Mouse (Mus musculus): ENCODE data around the gene Psd.

Gene Psd

DNA sequence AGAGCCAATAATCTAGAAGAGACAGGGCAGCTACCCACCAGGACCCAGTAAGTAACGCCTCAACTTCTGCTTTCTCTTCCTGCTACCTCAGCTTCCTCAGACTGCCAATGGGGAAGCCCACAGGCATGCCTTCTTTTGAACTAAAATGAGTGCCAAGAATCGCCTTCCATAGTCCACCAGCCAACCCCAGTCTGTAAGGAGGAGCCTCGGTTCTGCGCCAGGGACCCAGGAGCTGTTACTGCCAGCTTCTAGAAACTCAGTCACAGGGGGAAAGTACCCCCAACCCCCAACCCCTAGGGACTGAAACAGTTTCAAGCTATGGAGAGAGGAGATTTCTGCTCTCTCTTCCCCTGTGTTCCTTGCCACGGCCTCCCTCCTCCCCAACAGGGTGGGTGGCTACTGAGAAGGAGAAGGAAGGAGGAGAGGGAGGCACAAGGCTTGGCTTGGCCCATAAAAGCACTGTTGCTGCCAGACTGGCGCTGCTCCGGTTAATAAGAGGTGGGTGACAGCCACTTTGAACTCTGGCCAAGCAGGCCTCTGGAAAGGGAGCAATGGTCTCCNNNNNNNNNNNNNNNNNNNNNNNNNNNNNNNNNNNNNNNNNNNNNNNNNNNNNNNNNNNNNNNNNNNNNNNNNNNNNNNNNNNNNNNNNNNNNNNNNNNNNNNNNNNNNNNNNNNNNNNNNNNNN lies 12.5 kb upstream of the Psd start:
- DNase-seq (ENCODE audit: low read depth, low spot score) = peak; percentile 65

DNA sequence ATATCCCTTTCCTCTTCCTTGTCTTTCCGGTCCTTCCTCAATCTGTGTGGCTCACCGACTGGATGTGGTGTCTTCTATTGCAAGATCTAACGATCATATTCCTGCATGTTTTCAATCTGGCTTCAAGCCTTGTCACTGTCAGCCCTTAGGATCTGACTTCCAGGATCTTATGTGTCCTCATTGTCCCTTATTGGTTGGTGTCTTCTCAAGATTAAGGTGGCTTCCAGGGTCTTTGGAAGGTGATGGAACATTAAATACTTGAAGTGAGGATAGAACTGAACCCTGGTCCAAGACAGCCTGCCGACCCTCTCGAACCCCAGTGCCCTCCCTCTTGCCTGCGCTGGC lies 12.0 kb upstream of the Psd start:
- no peak for DNase-seq (ENCODE audit: low read depth, low spot score)

DNA sequence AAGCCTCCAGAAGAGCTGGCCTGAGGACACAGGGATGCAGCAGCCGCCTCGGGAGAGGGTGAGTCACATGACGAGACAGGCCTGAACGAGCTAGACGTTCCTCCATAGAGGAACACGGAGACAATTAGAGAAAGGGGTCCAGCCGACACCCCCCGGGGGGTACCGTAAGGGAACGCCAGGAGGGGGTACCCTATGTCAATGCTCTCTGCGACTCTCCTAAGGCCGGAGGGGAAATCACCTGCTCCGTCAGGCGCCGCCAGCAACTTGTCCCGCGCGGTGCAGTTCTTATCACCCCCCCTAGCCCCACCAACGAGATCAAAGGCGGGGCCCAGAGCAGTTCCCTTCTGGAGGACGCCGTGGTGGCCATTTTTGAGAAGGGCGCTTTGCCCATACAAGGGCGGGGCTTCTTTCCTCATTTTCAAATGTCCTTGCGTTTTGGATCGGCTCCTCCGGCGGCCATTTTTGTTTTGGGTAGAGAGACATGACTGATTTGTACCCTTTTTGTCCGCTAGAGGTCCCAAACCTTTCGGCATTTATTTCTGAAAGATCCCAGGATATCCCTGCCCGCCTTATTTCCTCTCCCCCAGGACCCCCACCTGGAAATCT lies 11.5 kb upstream of the Psd start, which contains the start of gene Cuedc2:
Gene Cuedc2, minus strand, starts transcription at position 372 of the 606 bp plus-strand sequence.
- peak; percentile 99 for DNase-seq (ENCODE audit: low read depth, low spot score)

DNA sequence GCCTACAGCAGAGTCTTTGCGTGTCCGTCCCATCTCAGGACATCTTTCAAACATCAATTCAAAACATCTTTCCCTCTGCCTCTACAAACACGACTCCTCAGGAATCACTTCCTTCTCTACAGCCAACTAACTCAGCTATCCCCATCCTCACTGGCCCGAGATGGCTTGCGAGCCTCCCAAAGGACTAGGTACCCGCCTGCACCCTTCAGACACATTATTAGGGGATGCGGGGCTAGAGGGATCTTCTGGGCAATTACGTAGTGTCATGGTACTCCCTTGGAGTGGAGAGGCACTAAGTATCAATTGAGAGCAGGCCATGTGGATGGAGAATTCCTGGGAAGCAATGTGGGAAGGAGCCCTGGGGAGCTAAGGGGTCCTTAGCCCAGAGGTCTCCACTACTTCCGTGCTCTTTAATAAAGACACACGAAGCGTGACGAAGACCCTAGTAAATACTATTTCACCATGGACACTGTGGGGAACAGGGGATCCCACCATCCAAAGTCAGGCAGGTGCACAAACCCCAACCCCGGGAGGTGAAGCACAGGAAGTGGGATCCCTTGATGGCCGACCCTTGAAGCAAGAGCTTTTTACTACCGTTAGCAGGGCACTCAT lies 10.9 kb upstream of the Psd start:
- DNase-seq (ENCODE audit: low read depth, low spot score) = no peak

DNA sequence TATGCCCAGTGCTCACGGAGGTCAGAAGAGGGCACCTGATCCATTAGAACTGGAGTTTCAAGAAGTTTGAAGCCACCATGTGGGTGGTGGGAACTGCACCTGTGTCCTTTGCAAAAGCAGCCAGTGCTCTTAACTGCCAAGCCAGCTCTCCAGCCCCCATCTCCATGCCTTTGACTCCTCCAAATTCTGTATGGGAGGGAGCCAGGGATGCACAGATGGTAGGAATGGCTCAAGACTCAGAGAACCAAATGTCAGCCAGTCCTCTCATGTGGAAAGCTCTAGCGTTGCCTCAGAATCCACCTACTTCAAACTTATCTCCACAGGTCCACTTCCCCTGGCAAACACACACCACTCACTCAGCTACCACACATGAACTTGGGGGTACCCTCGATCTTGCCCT lies 7.0 kb upstream of the Psd start:
- peak; percentile 94 for DNase-seq (ENCODE audit: low read depth, low spot score)

DNA sequence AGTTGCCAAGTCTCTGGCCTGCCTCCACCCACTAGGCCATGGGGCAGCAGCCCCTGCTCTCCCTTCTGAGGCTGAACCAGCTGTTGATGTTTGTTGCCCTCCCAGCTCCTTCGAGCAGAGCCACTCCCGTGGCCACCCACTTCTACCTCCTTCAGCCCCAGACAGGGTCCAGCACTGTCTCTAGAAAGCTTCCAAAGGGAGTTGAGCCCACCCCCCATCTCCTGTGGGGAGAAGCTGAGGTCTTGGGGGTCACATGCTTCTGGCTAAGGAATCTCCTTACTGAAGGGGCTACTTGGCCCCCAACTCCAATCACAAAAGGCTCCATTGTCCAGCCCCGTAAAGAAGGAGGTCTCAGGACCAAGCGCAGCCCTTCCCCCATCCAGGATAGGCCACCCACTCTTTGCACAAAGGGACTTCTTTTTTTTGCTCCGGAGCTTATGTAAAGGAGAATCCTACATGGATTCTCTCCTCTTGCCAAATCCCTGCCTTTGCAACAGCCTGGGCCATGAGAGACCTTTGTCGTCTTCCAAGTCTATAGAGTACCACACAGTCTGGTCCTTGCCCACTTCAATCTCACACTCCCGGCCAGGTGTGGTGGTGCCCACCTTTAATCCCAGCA lies 5.9 kb upstream of the Psd start:
- DNase-seq (ENCODE audit: low read depth, low spot score) = peak; percentile 51

DNA sequence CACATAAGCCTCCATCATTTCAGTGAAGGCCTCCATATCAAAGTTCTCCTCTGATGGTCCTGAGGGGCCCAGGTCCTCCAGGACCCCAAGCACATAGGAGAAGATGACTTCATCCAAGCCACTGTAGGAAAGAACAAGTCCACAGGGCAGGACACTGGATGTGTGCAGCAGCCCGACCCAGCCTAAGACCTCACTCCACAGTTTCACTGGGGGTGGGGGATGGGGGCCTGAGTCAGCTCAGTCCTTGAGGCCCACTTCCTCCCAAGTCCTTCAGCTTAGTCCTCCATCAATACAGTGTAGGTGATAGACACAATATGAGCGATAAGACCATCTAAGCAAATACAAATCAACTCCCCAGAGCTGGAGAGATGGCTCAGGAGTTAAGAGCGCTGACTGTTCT lies 5.0 kb upstream of the Psd start:
- DNase-seq (ENCODE audit: low read depth, low spot score) = no peak

DNA sequence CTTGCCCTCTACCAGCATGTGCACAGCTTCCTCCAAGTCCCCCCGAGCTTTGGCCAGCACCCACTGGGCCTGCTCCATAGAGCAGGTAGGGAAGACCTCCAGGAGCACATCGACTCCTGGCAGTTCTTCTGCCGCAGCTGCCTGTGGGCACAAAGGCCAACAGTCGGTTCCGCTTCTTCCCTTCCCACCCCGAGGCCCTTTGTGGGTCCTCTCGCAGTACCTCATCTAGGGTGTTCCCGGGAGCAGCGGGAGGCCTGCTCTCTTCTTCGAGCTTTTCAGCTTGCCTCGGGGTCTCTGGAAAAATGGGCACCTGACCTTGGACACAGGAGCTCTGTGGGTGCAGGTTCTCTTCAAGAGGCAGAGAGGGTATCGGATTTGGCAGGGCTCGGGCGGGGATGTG lies 4.4 kb upstream of the Psd start:
- DNase-seq (ENCODE audit: low read depth, low spot score) = no peak

DNA sequence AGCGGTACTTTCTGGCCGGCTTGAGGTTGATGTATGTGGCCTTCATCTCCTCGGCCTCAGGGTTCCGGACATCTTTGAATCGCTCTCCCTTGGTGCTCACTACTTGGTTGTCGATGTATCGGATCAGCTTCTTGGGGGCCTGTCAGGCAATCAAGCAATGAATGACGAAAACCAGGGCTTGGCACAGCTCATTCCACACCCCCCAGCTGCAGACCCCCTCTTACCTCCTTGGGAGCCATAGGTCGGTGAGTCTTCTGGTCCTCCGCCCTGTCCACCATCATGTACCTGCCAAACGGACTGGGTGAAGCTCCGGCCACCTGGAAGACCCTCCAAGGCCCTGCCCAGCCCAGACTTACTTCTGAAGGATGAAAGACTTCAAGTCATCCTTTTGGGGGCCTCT lies 3.7 kb upstream of the Psd start:
- no peak for DNase-seq (ENCODE audit: low read depth, low spot score)

DNA sequence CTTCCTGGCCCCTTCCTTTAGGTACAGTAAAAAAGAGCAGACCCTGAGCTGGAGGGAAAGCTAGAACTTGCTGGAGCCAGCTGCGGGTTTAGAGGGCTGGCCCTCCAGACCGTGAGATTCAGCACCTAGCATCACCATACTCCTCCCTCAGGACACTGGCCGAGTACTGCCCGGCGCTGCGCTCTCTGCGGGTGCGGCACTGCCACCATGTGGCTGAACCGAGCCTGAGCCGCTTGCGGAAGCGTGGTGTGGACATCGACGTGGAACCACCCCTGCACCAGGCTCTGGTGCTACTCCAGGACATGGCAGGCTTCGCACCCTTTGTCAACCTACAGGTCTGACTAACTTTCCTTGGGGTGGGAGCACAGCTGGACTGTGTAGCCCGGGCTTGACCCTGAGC lies 3.0 kb upstream of the Psd start:
- DNase-seq (ENCODE audit: low read depth, low spot score) = peak; percentile 92

DNA sequence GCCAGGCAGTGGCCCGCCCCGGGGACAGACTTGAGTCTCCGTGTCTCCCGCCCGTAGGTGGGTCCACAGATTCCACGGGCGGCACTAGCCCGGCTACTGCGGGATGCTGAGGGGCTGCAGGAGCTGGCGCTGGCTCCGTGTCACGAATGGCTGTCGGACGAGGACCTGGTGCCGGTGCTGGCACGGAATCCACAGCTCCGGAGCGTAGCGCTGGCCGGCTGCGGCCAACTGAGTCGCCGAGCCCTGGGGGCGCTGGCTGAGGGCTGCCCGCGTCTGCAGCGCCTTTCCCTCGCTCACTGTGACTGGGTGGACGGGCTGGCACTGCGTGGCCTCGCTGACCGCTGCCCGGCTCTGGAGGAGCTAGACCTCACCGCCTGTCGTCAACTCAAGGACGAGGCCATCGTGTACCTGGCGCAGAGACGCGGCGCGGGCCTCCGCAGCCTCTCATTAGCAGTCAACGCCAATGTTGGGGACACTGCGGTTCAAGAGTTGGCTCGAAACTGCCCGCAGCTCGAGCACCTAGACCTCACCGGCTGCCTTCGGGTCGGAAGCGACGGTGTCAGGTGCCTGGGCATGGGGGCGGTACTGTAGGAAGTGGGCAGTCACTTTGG lies 2.2 kb upstream of the Psd start:
- DNase-seq (ENCODE audit: low read depth, low spot score) = no peak

DNA sequence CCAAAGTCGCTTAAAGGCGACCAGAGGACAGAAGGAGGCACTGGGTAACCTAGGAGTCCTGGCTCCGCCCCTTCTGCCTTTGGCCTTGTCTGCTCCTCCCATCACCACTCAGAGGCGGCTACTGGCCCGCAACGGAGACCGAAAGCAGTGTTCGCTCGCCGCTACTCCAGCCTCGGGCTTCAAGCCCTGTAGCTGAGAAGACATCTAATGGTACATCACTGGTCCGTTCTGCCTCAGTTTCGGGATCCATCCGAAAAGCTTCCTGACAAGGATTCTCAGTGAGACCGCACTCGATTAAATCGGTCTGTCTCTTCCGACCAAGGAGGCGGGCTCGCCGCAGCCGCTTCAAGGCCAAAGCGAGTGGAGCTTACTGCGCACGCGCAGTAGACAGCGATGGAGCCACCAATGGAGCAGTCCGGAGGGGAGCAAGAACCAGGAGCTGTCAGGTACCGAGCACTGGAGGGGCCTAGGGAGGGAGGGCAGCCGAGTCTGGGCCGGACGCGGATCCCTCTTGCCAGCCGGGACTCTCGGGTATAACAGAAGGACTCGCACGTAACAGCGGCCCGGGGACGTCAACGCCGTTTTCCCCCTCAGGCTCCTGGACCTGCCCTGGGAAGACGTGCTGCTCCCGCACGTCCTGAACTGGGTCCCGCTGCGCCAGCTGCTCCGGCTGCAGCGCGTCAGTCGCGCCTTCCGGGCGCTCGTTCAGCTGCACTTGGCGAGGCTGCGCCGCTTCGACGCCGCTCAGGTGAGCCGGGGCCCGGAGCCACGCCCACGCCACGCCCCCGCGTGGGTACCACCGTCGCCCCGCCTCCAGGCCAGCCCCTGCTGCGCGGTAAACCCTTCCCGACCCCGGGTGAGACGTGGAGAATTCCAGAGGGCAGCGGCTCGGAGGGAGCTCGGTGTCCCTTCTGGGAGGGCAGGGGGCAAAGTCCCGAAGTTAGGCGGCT lies 1.4 kb upstream of the Psd start, which contains the start of gene Fbxl15:
Gene Fbxl15, plus strand, starts transcription at position 104 of the 950 bp plus-strand sequence.
- DNase-seq (ENCODE audit: low read depth, low spot score) = peak; percentile 98

DNA sequence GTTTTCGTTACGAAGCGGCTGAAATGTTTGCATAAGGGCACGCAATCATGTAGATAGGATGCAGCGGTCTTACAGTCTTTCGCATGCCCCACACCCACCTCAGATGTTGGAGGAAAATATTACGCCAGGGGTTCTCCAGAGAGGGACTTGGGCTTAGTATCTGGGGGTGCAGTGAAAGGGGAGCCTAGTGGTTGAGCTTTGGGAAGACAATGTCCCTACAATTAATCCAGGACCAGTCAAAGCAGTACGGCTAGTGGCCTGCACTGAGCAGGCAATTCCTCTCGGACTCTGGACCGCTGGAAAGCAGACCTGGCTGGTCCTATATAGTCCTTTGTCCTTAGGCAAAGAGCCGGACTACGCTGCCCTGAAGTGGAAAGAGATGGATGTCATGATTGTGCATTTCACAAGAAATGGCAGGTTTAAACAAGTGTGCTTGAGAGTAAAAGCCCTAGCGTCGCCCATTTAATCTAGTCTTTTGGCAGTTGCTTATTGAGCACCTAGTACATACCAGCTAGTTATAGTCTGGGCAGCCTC lies 642 bp upstream of the Psd start:
- DNase-seq (ENCODE audit: low read depth, low spot score) = no peak

DNA sequence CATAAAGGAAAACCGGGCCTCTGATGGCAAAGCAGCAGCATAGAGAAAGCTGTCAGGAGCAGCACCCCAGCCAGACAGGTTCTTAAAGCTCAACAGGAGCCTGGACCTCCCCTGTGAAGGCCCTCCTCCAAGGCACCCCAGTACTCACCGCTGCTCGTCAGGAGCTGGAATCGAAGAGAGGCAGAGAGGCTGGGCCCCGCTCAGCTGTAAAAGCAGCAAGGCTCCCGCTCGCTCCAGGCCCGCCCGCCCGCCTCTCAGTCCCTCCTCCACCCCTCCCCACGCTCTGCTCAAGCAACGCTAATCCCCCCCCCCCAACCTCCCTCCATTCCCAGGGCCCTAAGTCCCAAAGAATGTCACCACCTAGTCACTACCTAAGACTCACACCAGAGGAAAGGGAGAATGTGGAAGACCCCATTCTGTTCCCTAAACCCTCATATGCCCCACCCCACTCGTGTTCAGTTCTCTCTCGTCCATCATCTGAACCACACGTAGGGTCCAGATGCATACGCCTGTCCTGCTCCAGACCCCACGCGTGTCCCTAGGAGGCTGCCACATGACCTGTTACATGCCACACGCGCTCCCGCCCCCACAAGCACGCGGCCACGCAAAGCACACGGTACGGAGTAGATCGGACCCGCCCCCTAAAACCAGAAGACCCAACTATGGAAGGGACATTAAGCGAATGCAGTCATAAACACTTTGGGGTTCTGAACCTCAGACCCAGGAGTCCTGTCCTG lies 769 bp downstream of the Psd start:
- peak; percentile 79 for DNase-seq (ENCODE audit: low read depth, low spot score)

DNA sequence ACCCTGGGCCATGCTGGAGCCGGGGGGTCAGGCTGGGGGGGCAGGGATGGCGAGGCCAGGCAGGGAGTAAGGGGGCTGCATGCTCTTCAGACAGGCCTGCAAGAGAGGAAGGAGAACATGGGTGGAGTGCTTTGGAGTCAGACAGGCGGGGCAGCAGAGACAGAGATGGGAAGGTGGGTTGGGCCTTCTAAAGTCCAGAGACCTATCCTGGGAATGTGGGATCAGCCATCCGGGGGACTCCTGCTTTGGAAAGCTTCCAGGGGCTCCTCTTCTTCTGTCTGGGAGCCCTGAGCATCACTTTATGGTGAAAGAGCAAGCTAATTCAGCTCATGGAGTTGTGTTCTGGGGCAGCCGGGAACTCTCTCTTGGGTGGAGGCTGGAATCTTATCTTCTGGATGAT lies 2.0 kb downstream of the Psd start:
- DNase-seq (ENCODE audit: low read depth, low spot score) = no peak

DNA sequence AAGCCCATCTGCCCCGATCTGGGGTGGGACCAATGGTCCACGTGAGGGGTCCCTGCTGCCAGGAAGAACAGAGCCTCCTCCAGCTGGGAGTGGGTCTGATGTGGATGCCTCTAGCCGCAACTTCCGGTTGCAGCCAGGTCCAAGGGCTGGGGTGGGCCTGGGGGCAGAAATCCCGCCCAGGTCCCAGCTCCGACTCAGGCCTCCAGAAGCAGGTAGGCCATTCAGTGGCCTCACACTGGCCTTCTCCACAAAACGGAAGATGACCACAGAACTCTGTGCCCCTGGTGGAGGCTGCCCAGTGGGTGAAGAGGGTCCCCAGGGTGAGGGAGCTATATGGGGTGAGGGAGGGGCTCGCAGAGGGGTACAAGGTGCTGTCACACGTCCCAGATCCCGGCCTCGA lies 2.6 kb downstream of the Psd start:
- no peak for DNase-seq (ENCODE audit: low read depth, low spot score)

DNA sequence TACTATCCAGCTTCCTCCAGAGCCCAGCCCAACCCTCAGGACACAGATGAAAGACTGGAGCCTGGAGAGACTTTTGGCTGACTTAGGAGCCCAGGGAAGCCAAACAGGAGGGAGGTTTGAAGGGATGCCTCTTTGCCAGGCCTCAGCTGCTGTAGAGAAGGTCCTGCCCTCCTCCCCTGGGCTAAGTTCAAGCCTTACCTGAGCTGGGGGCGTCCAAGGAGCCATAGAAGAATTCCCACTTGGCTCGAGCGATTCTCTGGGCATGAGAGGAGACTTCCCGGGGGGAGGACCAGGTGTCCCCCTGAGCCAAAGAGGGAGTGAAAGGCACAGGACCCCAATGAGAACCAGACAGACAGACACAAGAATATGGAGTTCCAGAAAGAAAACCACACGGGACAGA lies 3.2 kb downstream of the Psd start:
- no peak for DNase-seq (ENCODE audit: low read depth, low spot score)

DNA sequence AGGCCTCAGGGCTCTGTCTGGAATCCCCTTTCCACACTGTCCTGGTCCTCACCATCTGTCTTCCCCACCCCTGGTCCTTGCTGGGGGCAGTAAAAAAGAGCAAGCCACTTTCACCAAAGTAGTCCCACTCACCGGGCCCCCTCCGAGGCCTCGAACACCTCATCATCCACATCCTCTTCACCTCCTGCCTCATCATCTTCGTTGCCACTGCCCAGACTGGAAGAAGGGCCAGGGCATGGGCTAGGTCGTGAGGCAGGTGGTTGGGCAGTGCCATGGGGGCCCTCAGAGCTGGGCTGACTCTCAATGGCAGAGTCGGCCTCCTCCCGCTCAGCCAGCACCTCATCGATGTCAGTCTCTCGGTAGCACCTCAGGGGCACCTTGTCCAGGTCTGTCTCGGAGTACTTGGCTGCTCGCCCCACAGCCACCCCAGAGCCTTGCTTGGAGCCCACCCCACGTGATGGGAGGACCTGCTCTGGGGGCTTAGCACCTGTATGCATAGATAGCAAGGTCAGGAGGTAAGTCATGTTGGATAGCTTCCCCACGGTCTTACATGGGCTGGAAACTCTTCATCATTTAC lies 3.9 kb downstream of the Psd start:
- DNase-seq (ENCODE audit: low read depth, low spot score) = no peak

DNA sequence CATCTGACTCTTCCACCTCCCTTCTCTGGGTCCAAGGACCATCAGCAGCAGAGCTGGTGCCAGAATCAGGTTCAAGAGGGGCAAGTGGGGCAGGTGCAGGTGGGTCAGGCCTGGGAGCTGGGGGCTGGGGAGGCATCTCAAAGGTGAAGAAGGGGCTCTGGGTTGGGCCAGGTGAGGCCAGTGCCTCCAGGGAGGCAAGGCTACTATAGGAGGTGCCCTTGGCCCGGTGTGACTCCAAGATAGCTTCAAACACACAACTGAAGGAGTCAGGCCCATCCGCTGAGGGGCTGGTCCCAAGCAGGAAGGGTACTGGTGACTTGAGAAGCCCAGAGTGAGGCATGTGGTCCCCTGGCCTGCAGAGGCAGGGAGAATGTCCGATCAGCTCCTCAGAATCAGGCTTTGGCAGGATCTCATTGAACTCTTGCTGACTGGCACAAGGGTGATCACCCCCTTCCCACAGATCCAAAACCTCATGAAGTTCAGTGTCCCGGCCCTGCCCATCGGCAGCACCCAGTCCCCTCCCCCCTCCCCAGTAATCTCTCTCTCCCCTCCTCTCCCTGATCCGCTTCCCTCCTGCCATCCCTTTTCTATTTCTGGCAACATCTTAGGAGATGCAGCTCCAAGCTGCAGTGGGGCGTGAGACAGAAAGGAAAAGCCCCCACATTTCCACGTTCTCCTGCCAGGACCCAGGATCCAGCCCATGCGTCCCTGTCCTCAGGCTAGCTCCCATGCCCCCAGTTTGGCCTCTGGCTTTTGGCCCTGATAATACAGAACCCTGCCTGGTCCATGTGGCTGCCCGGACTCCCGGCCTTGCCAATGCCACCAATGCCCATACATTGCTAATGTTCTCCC lies 4.6 kb downstream of the Psd start:
- peak; percentile 74 for DNase-seq (ENCODE audit: low read depth, low spot score)
